Mouse (Mus musculus): ENCODE measurements around the gene Rab5c.
A peak's percentile ranks its signal among the peaks of the same experiment; 100 is the strongest.

GRCm38 (mm10) chr11:100702081-100702851, 35.7 kb downstream of the Rab5c start:
- no peak for TF ChIP-seq POLR2A (IDR thresholded peaks at IDR 0.05; ENCODE audit: low read depth, low read length)
- TF ChIP-seq CTCF (IDR thresholded peaks at IDR 0.05; ENCODE audit: extremely low read depth, insufficient read length, insufficient replicate concordance, low read depth, low read length): peak; percentile 76; the same call in 1 of the 2 replicates

Data from small intestine, adult 2 months (tissue).